8 mouse cellular contexts compared by ENCODE assay signal in the genomic region with DNA sequence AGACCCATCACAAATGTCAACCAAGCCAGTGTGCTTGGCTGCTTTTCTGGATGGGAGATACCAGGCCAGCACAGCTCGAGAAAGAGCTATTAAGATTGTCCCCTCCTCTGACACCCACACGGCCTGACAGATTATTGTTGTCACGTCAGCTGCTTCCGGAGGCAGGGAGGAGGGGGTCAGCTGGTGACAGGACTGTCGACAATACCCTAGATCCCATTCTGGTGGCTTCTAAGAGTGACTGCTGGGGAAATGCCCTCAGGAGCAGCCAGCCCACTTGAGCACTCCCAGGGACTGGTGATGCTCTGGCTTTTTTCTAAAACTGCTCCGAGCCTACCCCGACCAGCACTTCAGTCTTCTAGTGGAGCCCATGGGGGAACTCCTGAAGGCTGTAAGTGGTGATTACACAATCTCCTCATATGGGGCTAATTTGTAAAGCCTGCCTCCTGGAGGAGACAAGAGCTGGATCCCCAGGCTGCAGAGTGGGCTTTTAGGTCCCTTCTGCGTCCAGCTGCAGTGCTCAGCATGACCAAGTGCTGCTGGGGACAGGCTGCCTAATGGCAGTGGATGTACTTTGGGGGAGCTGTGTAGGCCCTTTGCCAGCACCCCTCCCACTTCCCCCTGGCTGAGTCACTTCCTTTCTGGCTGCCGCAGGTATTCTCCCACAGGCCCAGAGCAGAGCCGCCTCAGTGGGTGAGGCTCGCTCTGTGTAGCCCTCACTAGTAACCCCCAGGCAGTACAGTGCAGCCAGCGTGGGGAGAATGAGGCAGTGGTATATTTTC. TPM values are rescaled to one million over a fixed set of nuclear protein-coding genes. Genes with fewer than 3 reads are reported as not detected.
DNase-seq lines count a peak whose midpoint lies in the region; ATAC-seq and TF ChIP-seq lines count a peak whose summit lies in the region.

No protein-coding gene starts in this region.

- no peaks in the 10 kb centered on the region for H3K27me3 ChIP-seq in forebrain, embryonic 15.5 days
- H3K27me3 ChIP-seq in thymus, adult 2 months (ENCODE audit: control insufficient read depth, insufficient read depth, low read length), result no peaks in the 10 kb centered on the region

- DNase-seq in CD4-positive, CD25-positive, alpha-beta regulatory T cell, adult 2 months (ENCODE audit: low read depth, low spot score), result peak; percentile 90
- peak; percentile 87 to 91 for DNase-seq in adrenal gland, postnatal 36 days
- peak; percentile 88 for DNase-seq in heart, postnatal 25 days (ENCODE audit: low spot score)
- DNase-seq in layer of hippocampus, adult 2 months (ENCODE audit: low spot score in 2 of 2), result peak; percentile 75 to 78
- DNase-seq in lung, adult 2 months, result peak; percentile 89
- DNase-seq in thymus, adult 2 months, result peak; percentile 84

- no peak overlapping the region for H3K4me3 ChIP-seq in forebrain, embryonic 15.5 days
- H3K4me3 ChIP-seq in layer of hippocampus, adult 2 months, result peak overlapping the region; percentile 30
- H3K4me3 ChIP-seq in lung, adult 2 months (replicated peaks; ENCODE audit: extremely low read depth, low read depth, low read length), result peak overlapping the region; percentile 36
- H3K4me3 ChIP-seq in olfactory bulb, adult 2 months (ENCODE audit: insufficient read depth, low read depth, low read length), result no peak overlapping the region
- no peak overlapping the region for H3K4me3 ChIP-seq in thymus, adult 2 months (ENCODE audit: control insufficient read depth, insufficient read depth, low read length)

- 10% methylated on average over 12 of the region's 12 CpGs for WGBS in forebrain, embryonic 15.5 days
- 2% methylated on average over 12 of the region's 12 CpGs for WGBS in lung, adult 2 months
- WGBS in olfactory bulb, adult 2 months, result 2% methylated on average over 12 of the region's 12 CpGs
- WGBS in thymus, adult 2 months, result 5% methylated on average over 12 of the region's 12 CpGs

- H3K27ac ChIP-seq in forebrain, embryonic 15.5 days (replicated peaks), result peak overlapping the region; percentile 66
- peak overlapping the region; percentile 92 for H3K27ac ChIP-seq in layer of hippocampus, adult 2 months
- peak overlapping the region; percentile 95 for H3K27ac ChIP-seq in olfactory bulb, adult 2 months (ENCODE audit: insufficient read depth, low read depth, low read length)
- peak overlapping the region; percentile 91 for H3K27ac ChIP-seq in thymus, adult 2 months (ENCODE audit: control insufficient read depth, insufficient read depth, low read length)

- 0 out of 2 replicates have a peak overlapping the region, but pooled peaks have one; percentile 14 for H3K4me2 ChIP-seq in forebrain, embryonic 15.5 days (replicated peaks)

- TF ChIP-seq POLR2A in lung, adult 2 months (IDR thresholded peaks at IDR 0.05; ENCODE audit: borderline replicate concordance, extremely low read depth, low read depth, low read length), result peak; percentile 82; the same call in 1 of the 2 replicates
- TF ChIP-seq POLR2A in olfactory bulb, adult 2 months (IDR thresholded peaks at IDR 0.05; ENCODE audit: insufficient read depth, low read depth, low read length), result 0 out of 2 replicates have a peak, but pooled peaks have one; percentile 19
- peak; percentile 21; the same call in 1 of the 2 replicates for TF ChIP-seq POLR2A in thymus, adult 2 months (IDR thresholded peaks at IDR 0.05; ENCODE audit: control insufficient read depth, extremely low read depth, insufficient read depth, low read length, poor library complexity)

- peak; percentile 54 for ATAC-seq in forebrain, embryonic 15.5 days (replicated peaks)

- peak overlapping the region; percentile 7; the same call in 1 of the 2 replicates for H3K9ac ChIP-seq in forebrain, embryonic 15.5 days (replicated peaks)

- intact Hi-C loops in heart, postnatal 25 days (cut with DNase I), result loop anchor here (5.0 kb wide), 1 partner anchor 37 kb away; a partner anchor contains a TSS

- no peaks in the 10 kb centered on the region for H3K9me3 ChIP-seq in forebrain, embryonic 15.5 days

- H3K36me3 ChIP-seq in forebrain, embryonic 15.5 days, result no peaks in the 10 kb centered on the region
- no peaks in the 10 kb centered on the region for H3K36me3 ChIP-seq in thymus, adult 2 months (ENCODE audit: control insufficient read depth, insufficient read depth, low read length)

- peaks cover 44% of the 10 kb centered on the region for H3K4me1 ChIP-seq in forebrain, embryonic 15.5 days
- peaks cover 38% of the 10 kb centered on the region for H3K4me1 ChIP-seq in lung, adult 2 months (ENCODE audit: control insufficient read depth, insufficient read depth, low read length)
- H3K4me1 ChIP-seq in olfactory bulb, adult 2 months (ENCODE audit: control insufficient read depth, insufficient read depth, low read length), result peaks cover 46% of the 10 kb centered on the region
- H3K4me1 ChIP-seq in thymus, adult 2 months (replicated peaks; ENCODE audit: control insufficient read depth, insufficient read depth, low read length), result peaks cover 19% of the 10 kb centered on the region

- peak; percentile 57 for TF ChIP-seq CTCF in layer of hippocampus, adult 2 months (conservative IDR thresholded peaks at IDR 0.05)
- TF ChIP-seq CTCF in lung, adult 2 months (IDR thresholded peaks at IDR 0.05; ENCODE audit: insufficient read depth, low read length), result 0 out of 2 replicates have a peak, but pooled peaks have one; percentile 18
- TF ChIP-seq CTCF in olfactory bulb, adult 2 months (IDR thresholded peaks at IDR 0.05; ENCODE audit: insufficient read depth, low read depth, low read length), result peak; percentile 9; the same call in 1 of the 2 replicates
- no peak for TF ChIP-seq CTCF in thymus, adult 2 months (IDR thresholded peaks at IDR 0.05; ENCODE audit: borderline replicate concordance, control insufficient read depth, extremely low read depth, insufficient read depth, low read length, poor library complexity)

RNA-seq across cellular contexts. Expression of a gene that starts 6.8 kb away (rescaled TPM):
- 10 to 100 TPM; 52.4 to 63.1 TPM for total RNA-seq in adrenal gland, postnatal 36 days (2021)
- polyA plus RNA-seq in forebrain, embryonic 15.5 days (2015; fragmentation: Nextera tagmentation; extraction: Ambion mirVana), result 35.3 and 35.4 TPM in 2 replicates
- total RNA-seq in heart, postnatal 25 days (2021), result 10 to 100 TPM; 37.6 to 38.7 TPM
- total RNA-seq in layer of hippocampus, adult 2 months (2021), result 10 to 100 TPM; 24.8 to 26.6 TPM
- polyA plus RNA-seq in lung, adult 2 months (2012; rRNA removed), result 38.0 and 41.1 TPM in 2 replicates
- polyA plus RNA-seq in olfactory bulb, adult 2 months (2012; ENCODE audit: insufficient read depth, insufficient read length, low replicate concordance, missing spikeins), result not detected in 2 replicates
- 36.5 and 43.1 TPM in 2 replicates for polyA plus RNA-seq in thymus, adult 2 months (2012; rRNA removed)

RNA-seq across cellular contexts. Expression of a gene that starts 14.1 kb away (rescaled TPM):
- total RNA-seq in adrenal gland, postnatal 36 days (2021), result 10 to 100 TPM; 21.8 to 40.1 TPM
- polyA plus RNA-seq in forebrain, embryonic 15.5 days (2015; fragmentation: Nextera tagmentation; extraction: Ambion mirVana), result 58.9 and 63.8 TPM in 2 replicates
- 10 to 100 TPM; 10.7 to 12.1 TPM for total RNA-seq in heart, postnatal 25 days (2021)
- 10 to 100 TPM; 13.4 to 13.8 TPM for total RNA-seq in layer of hippocampus, adult 2 months (2021)
- 30.2 and 34.8 TPM in 2 replicates for polyA plus RNA-seq in lung, adult 2 months (2012; rRNA removed)
- polyA plus RNA-seq in olfactory bulb, adult 2 months (2012; ENCODE audit: insufficient read depth, insufficient read length, low replicate concordance, missing spikeins), result not detected in 2 replicates
- 41.0 and 41.7 TPM in 2 replicates for polyA plus RNA-seq in thymus, adult 2 months (2012; rRNA removed)

RNA-seq across cellular contexts. Expression of a gene that starts 37.0 kb away (rescaled TPM):
- total RNA-seq in adrenal gland, postnatal 36 days (2021), result 10 to 100 TPM; 24.1 to 29.0 TPM
- polyA plus RNA-seq in forebrain, embryonic 15.5 days (2015; fragmentation: Nextera tagmentation; extraction: Ambion mirVana), result 9.2 and 10.1 TPM in 2 replicates
- total RNA-seq in heart, postnatal 25 days (2021), result 10 to 100 TPM; 15.2 to 17.6 TPM
- 1 to 10 TPM; 3.3 to 3.6 TPM for total RNA-seq in layer of hippocampus, adult 2 months (2021)
- polyA plus RNA-seq in lung, adult 2 months (2012; rRNA removed), result 221 and 295 TPM in 2 replicates
- not detected in 2 replicates for polyA plus RNA-seq in olfactory bulb, adult 2 months (2012; ENCODE audit: insufficient read depth, insufficient read length, low replicate concordance, missing spikeins)
- 94.3 and 95.2 TPM in 2 replicates for polyA plus RNA-seq in thymus, adult 2 months (2012; rRNA removed)

RNA-seq across cellular contexts. Expression of a gene that starts 52.2 kb away (rescaled TPM):
- total RNA-seq in adrenal gland, postnatal 36 days (2021), result 10 to 100 TPM in 1 of 2 experiments, 1 to 10 TPM in 1; 9.7 to 15.2 TPM
- 35.3 TPM in 2 replicates for polyA plus RNA-seq in forebrain, embryonic 15.5 days (2015; fragmentation: Nextera tagmentation; extraction: Ambion mirVana)
- total RNA-seq in heart, postnatal 25 days (2021), result 1 to 10 TPM; 1.1 to 1.7 TPM
- total RNA-seq in layer of hippocampus, adult 2 months (2021), result 10 to 100 TPM; 41.1 to 44.5 TPM
- polyA plus RNA-seq in lung, adult 2 months (2012; rRNA removed), result 2.8 and 4.5 TPM in 2 replicates
- polyA plus RNA-seq in olfactory bulb, adult 2 months (2012; ENCODE audit: insufficient read depth, insufficient read length, low replicate concordance, missing spikeins), result not detected in 2 replicates
- polyA plus RNA-seq in thymus, adult 2 months (2012; rRNA removed), result 0.99 and 1.1 TPM in 2 replicates

RNA-seq across cellular contexts. Expression of a gene that starts 52.7 kb away (rescaled TPM):
- 1 to 10 TPM; 2.9 to 3.8 TPM for total RNA-seq in adrenal gland, postnatal 36 days (2021)
- polyA plus RNA-seq in forebrain, embryonic 15.5 days (2015; fragmentation: Nextera tagmentation; extraction: Ambion mirVana), result 0.86 and 0.88 TPM in 2 replicates
- 1 to 10 TPM; 1.9 to 3.1 TPM for total RNA-seq in heart, postnatal 25 days (2021)
- total RNA-seq in layer of hippocampus, adult 2 months (2021), result under 1 TPM; 0.59 to 0.81 TPM
- polyA plus RNA-seq in lung, adult 2 months (2012; rRNA removed), result 6.2 and 7.5 TPM in 2 replicates
- not detected in 2 replicates for polyA plus RNA-seq in olfactory bulb, adult 2 months (2012; ENCODE audit: insufficient read depth, insufficient read length, low replicate concordance, missing spikeins)
- polyA plus RNA-seq in thymus, adult 2 months (2012; rRNA removed), result 0.75 and 1.2 TPM in 2 replicates

Comparison
In these comparisons a context has a peak if more than half of its experiments do, and no peak if none do; other contexts are left out.
1. H3K4me3 ChIP-seq: peak in layer of hippocampus, adult 2 months (single experiment) and lung, adult 2 months (single experiment); none in forebrain, embryonic 15.5 days (single experiment), olfactory bulb, adult 2 months (single experiment) and thymus, adult 2 months (single experiment).
2. POLR2A ChIP-seq: peak in every context shown above with its lines; median percentile 82 in lung, adult 2 months; 21 in thymus, adult 2 months; 19 in olfactory bulb, adult 2 months.
3. RNA of a gene that starts 6.8 kb away (polyA plus RNA-seq): 38.0 to 41.1 TPM in lung, adult 2 months, 36.5 to 43.1 TPM in thymus, adult 2 months and 35.3 to 35.4 TPM in forebrain, embryonic 15.5 days; not detected in olfactory bulb, adult 2 months; every median in the first group is over 10 times any median in the second.
4. RNA of a gene that starts 14.1 kb away (polyA plus RNA-seq): 58.9 to 63.8 TPM in forebrain, embryonic 15.5 days, 41.0 to 41.7 TPM in thymus, adult 2 months and 30.2 to 34.8 TPM in lung, adult 2 months; not detected in olfactory bulb, adult 2 months; every median in the first group is over 10 times any median in the second.
5. RNA of a gene that starts 37.0 kb away (polyA plus RNA-seq): 221 to 295 TPM in lung, adult 2 months, 94.3 to 95.2 TPM in thymus, adult 2 months and 9.2 to 10.1 TPM in forebrain, embryonic 15.5 days; not detected in olfactory bulb, adult 2 months; every median in the first group is over 10 times any median in the second.
6. Peak in every context shown above with its lines, with median percentiles within 50 percentile points of each other: DNase-seq and H3K27ac ChIP-seq.